In genomic region chr16:67944406-67944805, GRCm38 (mm10) we compare ENCODE assay signal across 30 mouse cellular contexts.
DNase-seq lines count a peak whose midpoint lies in the region; ATAC-seq and TF ChIP-seq lines count a peak whose summit lies in the region.
"Had no signal": no experiment of that assay in that cellular context is flagged by ENCODE, and none has a peak within 500 bp of the region (broad histone marks: within the 10 kb centered on the region; RNA-seq: fewer than 3 reads in every experiment).

No protein-coding gene starts in this region.

- H3K27me3 ChIP-seq in forebrain, embryonic 16.5 days (replicated peaks; ENCODE audit: control insufficient read depth, insufficient read depth, low read length): no peaks in the 10 kb centered on the region
- H3K27me3 ChIP-seq in forebrain, embryonic 13.5 days: no peaks in the 10 kb centered on the region
- H3K27me3 ChIP-seq in lung, embryonic 14.5 days (ENCODE audit: insufficient read depth, low read length): no peaks in the 10 kb centered on the region
- no peaks in the 10 kb centered on the region for H3K27me3 ChIP-seq in lung, postnatal 0 days (replicated peaks; ENCODE audit: insufficient read depth, low read length)
- no peaks in the 10 kb centered on the region for H3K27me3 ChIP-seq in midbrain, embryonic 14.5 days (ENCODE audit: control insufficient read depth, insufficient read depth, low read length)
- H3K27me3 ChIP-seq: embryonic facial prominence, embryonic 15.5 days; forebrain, embryonic 15.5 days; heart, embryonic 12.5 days; heart, embryonic 15.5 days; hindbrain, embryonic 13.5 days; intestine, embryonic 15.5 days had no signal

- no peak for TF ChIP-seq EP300 in lung, postnatal 0 days (IDR thresholded peaks at IDR 0.05)

- no peaks in the 10 kb centered on the region for H3K36me3 ChIP-seq in forebrain, embryonic 16.5 days (ENCODE audit: control insufficient read depth, insufficient read depth)
- no peaks in the 10 kb centered on the region for H3K36me3 ChIP-seq in forebrain, embryonic 13.5 days (ENCODE audit: poor library complexity, severe bottlenecking)
- H3K36me3 ChIP-seq in lung, embryonic 14.5 days (ENCODE audit: insufficient read depth): no peaks in the 10 kb centered on the region
- no peaks in the 10 kb centered on the region for H3K36me3 ChIP-seq in lung, postnatal 0 days (ENCODE audit: insufficient read depth, low read length)
- no peaks in the 10 kb centered on the region for H3K36me3 ChIP-seq in midbrain, embryonic 14.5 days (ENCODE audit: control insufficient read depth, insufficient read depth, low read length)
- H3K36me3 ChIP-seq: embryonic facial prominence, embryonic 15.5 days; forebrain, embryonic 15.5 days; heart, embryonic 12.5 days; heart, embryonic 15.5 days; hindbrain, embryonic 10.5 days; hindbrain, embryonic 13.5 days; intestine, embryonic 15.5 days had no signal

- H3K9me3 ChIP-seq in forebrain, embryonic 16.5 days (ENCODE audit: control insufficient read depth, low read length): no peaks in the 10 kb centered on the region
- H3K9me3 ChIP-seq in forebrain, embryonic 13.5 days (replicated peaks): no peaks in the 10 kb centered on the region
- no peaks in the 10 kb centered on the region for H3K9me3 ChIP-seq in lung, embryonic 14.5 days (ENCODE audit: low read depth, low read length)
- no peaks in the 10 kb centered on the region for H3K9me3 ChIP-seq in lung, postnatal 0 days (ENCODE audit: low read length)
- H3K9me3 ChIP-seq in midbrain, embryonic 14.5 days (ENCODE audit: control insufficient read depth, low read length): no peaks in the 10 kb centered on the region
- H3K9me3 ChIP-seq: embryonic facial prominence, embryonic 15.5 days; forebrain, embryonic 15.5 days; heart, embryonic 12.5 days; heart, embryonic 15.5 days; hindbrain, embryonic 10.5 days; hindbrain, embryonic 13.5 days; intestine, embryonic 15.5 days had no signal

- no peak overlapping the region for H3K9ac ChIP-seq in forebrain, embryonic 16.5 days (replicated peaks; ENCODE audit: low read depth, low read length)
- no peak overlapping the region for H3K9ac ChIP-seq in forebrain, embryonic 13.5 days
- H3K9ac ChIP-seq in lung, embryonic 14.5 days: no peak overlapping the region
- H3K9ac ChIP-seq in lung, postnatal 0 days (replicated peaks; ENCODE audit: low read depth): no peak overlapping the region
- H3K9ac ChIP-seq in midbrain, embryonic 14.5 days (replicated peaks; ENCODE audit: low read length): no peak overlapping the region
- H3K9ac ChIP-seq: embryonic facial prominence, embryonic 15.5 days; forebrain, embryonic 15.5 days; heart, embryonic 12.5 days; heart, embryonic 15.5 days; hindbrain, embryonic 13.5 days; intestine, embryonic 15.5 days had no signal

- ATAC-seq in forebrain, embryonic 16.5 days: peak; percentile 40; the same call in 1 of the 2 replicates
- no peak for ATAC-seq in forebrain, embryonic 13.5 days
- no peak for ATAC-seq in lung, embryonic 14.5 days (ENCODE audit: insufficient read depth)
- ATAC-seq in lung, postnatal 0 days: no peak
- ATAC-seq in midbrain, embryonic 14.5 days (ENCODE audit: low FRiP score, low TSS enrichment): no peak
- ATAC-seq: activated CD4-positive, CD25-positive, alpha-beta regulatory T cell, adult 4 months; CD4-positive, CD25-positive, alpha-beta regulatory T cell, adult 4 months; forebrain, embryonic 15.5 days; hindbrain, embryonic 16.5 days; intestine, embryonic 15.5 days had no signal

- no peak overlapping the region for H3K27ac ChIP-seq in forebrain, embryonic 16.5 days (ENCODE audit: low read length)
- no peak overlapping the region for H3K27ac ChIP-seq in forebrain, embryonic 13.5 days
- no peak overlapping the region for H3K27ac ChIP-seq in lung, embryonic 14.5 days (ENCODE audit: low read depth)
- H3K27ac ChIP-seq in lung, postnatal 0 days (ENCODE audit: low read length): no peak overlapping the region
- H3K27ac ChIP-seq in midbrain, embryonic 14.5 days (replicated peaks; ENCODE audit: low read depth, low read length): no peak overlapping the region
- H3K27ac ChIP-seq: embryonic facial prominence, embryonic 15.5 days; forebrain, embryonic 15.5 days; gastrocnemius, adult 2 months; heart, embryonic 15.5 days; hindbrain, embryonic 10.5 days; hindbrain, embryonic 13.5 days; intestine, embryonic 15.5 days had no signal

- no peak overlapping the region for H3K4me3 ChIP-seq in forebrain, embryonic 16.5 days (replicated peaks; ENCODE audit: low read length)
- H3K4me3 ChIP-seq in forebrain, embryonic 13.5 days: no peak overlapping the region
- H3K4me3 ChIP-seq in lung, embryonic 14.5 days (ENCODE audit: low read depth, low read length): no peak overlapping the region
- no peak overlapping the region for H3K4me3 ChIP-seq in lung, postnatal 0 days (ENCODE audit: low read depth, low read length)
- no peak overlapping the region for H3K4me3 ChIP-seq in midbrain, embryonic 14.5 days (replicated peaks; ENCODE audit: low read depth, low read length)
- H3K4me3 ChIP-seq: embryonic facial prominence, embryonic 15.5 days; forebrain, embryonic 15.5 days; gastrocnemius, adult 2 months; heart, embryonic 12.5 days; heart, embryonic 15.5 days; hindbrain, embryonic 10.5 days; hindbrain, embryonic 13.5 days; intestine, embryonic 15.5 days had no signal

- DNase-seq in lung, embryonic 14.5 days: peak; percentile 32
- DNase-seq in lung, postnatal 0 days (ENCODE audit: low spot score): no peak
- DNase-seq in brain, embryonic 14.5 days (ENCODE audit: low read depth): peak; percentile 56
- no peak for DNase-seq in layer of hippocampus, postnatal 36 days
- DNase-seq in midbrain, embryonic 14.5 days: no peak
- DNase-seq: adrenal gland, adult 8-10 months; adrenal gland, postnatal 25 days; cerebellum, adult 11-12 months; cerebellum, adult 8-10 months; cerebellum, postnatal 10 days; cerebellum, postnatal 36 days; embryo, embryonic 11 days; gastrocnemius, adult 2 months; gastrocnemius, postnatal 14 days; heart, adult 18-20 months; heart, postnatal 10 days; heart, postnatal 36 days; kidney, adult 11 months had no signal

- no peak for TF ChIP-seq POLR2A in brain, embryonic 14.5 days (IDR thresholded peaks at IDR 0.05; ENCODE audit: borderline replicate concordance, extremely low read depth, insufficient read depth, insufficient read length, poor library complexity, severe bottlenecking)

- TF ChIP-seq CTCF in lung, embryonic 14.5 days (IDR thresholded peaks at IDR 0.05; ENCODE audit: low read depth): no peak
- TF ChIP-seq CTCF in lung, postnatal 0 days (IDR thresholded peaks at IDR 0.05): no peak
- no peak for TF ChIP-seq CTCF in brain, embryonic 14.5 days (IDR thresholded peaks at IDR 0.05; ENCODE audit: borderline replicate concordance, extremely low read depth, insufficient read depth, insufficient read length)

- 68% methylated on average over 3 of the region's 3 CpGs for WGBS in forebrain, embryonic 16.5 days
- WGBS in forebrain, embryonic 13.5 days: 92% methylated on average over 3 of the region's 3 CpGs
- 44% methylated on average over 3 of the region's 3 CpGs for WGBS in lung, embryonic 14.5 days
- WGBS in lung, postnatal 0 days: 36% methylated on average over 3 of the region's 3 CpGs
- WGBS in midbrain, embryonic 14.5 days: 91% methylated on average over 3 of the region's 3 CpGs

- no peak overlapping the region for H3K4me2 ChIP-seq in forebrain, embryonic 16.5 days (ENCODE audit: low read length)
- no peak overlapping the region for H3K4me2 ChIP-seq in forebrain, embryonic 13.5 days
- no peak overlapping the region for H3K4me2 ChIP-seq in lung, embryonic 14.5 days
- no peak overlapping the region for H3K4me2 ChIP-seq in lung, postnatal 0 days (replicated peaks; ENCODE audit: low read depth, low read length)
- H3K4me2 ChIP-seq in midbrain, embryonic 14.5 days (ENCODE audit: low read length): no peak overlapping the region
- H3K4me2 ChIP-seq: embryonic facial prominence, embryonic 15.5 days; forebrain, embryonic 15.5 days; heart, embryonic 12.5 days; heart, embryonic 15.5 days; hindbrain, embryonic 13.5 days; intestine, embryonic 15.5 days had no signal

- H3K4me1 ChIP-seq in forebrain, embryonic 16.5 days (replicated peaks; ENCODE audit: control insufficient read depth, insufficient read depth, low read length): no peaks in the 10 kb centered on the region
- H3K4me1 ChIP-seq in forebrain, embryonic 13.5 days: no peaks in the 10 kb centered on the region
- H3K4me1 ChIP-seq in lung, embryonic 14.5 days (ENCODE audit: insufficient read depth): no peaks in the 10 kb centered on the region
- H3K4me1 ChIP-seq in lung, postnatal 0 days (ENCODE audit: insufficient read depth, low read depth, low read length): no peaks in the 10 kb centered on the region
- H3K4me1 ChIP-seq in midbrain, embryonic 14.5 days (ENCODE audit: control insufficient read depth, insufficient read depth, low read length): no peaks in the 10 kb centered on the region
- H3K4me1 ChIP-seq: embryonic facial prominence, embryonic 15.5 days; forebrain, embryonic 15.5 days; heart, embryonic 12.5 days; heart, embryonic 15.5 days; hindbrain, embryonic 10.5 days; hindbrain, embryonic 13.5 days; intestine, embryonic 15.5 days had no signal

Comparison
In these comparisons a context has a peak if more than half of its experiments do, and no peak if none do; other contexts are left out.
1. DNase-seq: peak in lung, embryonic 14.5 days (single experiment) and brain, embryonic 14.5 days (single experiment); none in lung, postnatal 0 days (single experiment), layer of hippocampus, postnatal 36 days (0 of 2) and midbrain, embryonic 14.5 days (single experiment).